Mouse (Mus musculus) C2C12 (cell line): Measurements from ENCODE around the gene 1500009C09Rik.

Experiments used
- CTCF ChIP-seq: IDR thresholded peaks from one replicate; pipeline ENCODE4 v1.5.1; 2011; ENCODE audit not compliant: control insufficient read depth, insufficient read depth, insufficient read length
- MAX ChIP-seq: IDR thresholded peaks from one replicate; pipeline ENCODE4 v1.6.1; 2011; ENCODE audit warnings: mild to moderate bottlenecking, control low read depth
- MYOG ChIP-seq: IDR thresholded peaks from one replicate; pipeline ENCODE4 v1.6.1; 2011; ENCODE audit not compliant: control insufficient read depth, insufficient read length; ENCODE audit errors: extremely low read depth

GRCm38 (mm10) chr15:82231591-82232378 is 20.4 kb upstream of the 1500009C09Rik start:
- no peak for TF ChIP-seq CTCF
- TF ChIP-seq MYOG, result no peak
- TF ChIP-seq MAX, result no peak
